Mouse (Mus musculus): ENCODE data around the gene Cpeb4. TPM values are rescaled to one million over a fixed set of nuclear protein-coding genes. Genes with fewer than 3 reads are reported as not detected.

The Cpeb4 gene
- polyA plus RNA-seq, 1 experiment from 2014 or later, result 37.6 TPM

GRCm38 (mm10) chr11:31832439-31832980 is 39.5 kb upstream of the Cpeb4 start:
- 92% methylated on average over 7 of the region's 7 CpGs for WGBS
- Histone ChIP-seq H3K36me3 (replicated peaks; ENCODE audit: control insufficient read depth, insufficient read depth) (no peaks in the 10 kb centered on the region), H3K9me3 (ENCODE audit: control insufficient read depth, low read length) (no peaks in the 10 kb centered on the region), H3K9ac (no peak overlapping the region), H3K4me2 (replicated peaks) (no peak overlapping the region), H3K4me3 (replicated peaks; ENCODE audit: low read length) (no peak overlapping the region), H3K27ac (no peak overlapping the region), H3K27me3 (ENCODE audit: control insufficient read depth, insufficient read depth, low read length) (no peaks in the 10 kb centered on the region), H3K4me1 (replicated peaks; ENCODE audit: control insufficient read depth, insufficient read depth, low read length) (peaks cover 5% of the 10 kb centered on the region)
- ATAC-seq (ENCODE audit: low FRiP score) (no peak), DNase-seq (ENCODE audit: low spot score) (no peak)

- no peak for DNase-seq (ENCODE audit: low spot score)
Observed at GRCm38 (mm10) chr11:31833506-31833905, 38.5 kb upstream of the Cpeb4 start.

GRCm38 (mm10) chr11:31835352-31835751 is 36.7 kb upstream of the Cpeb4 start:
- no peaks in the 10 kb centered on the region for H3K9me3 ChIP-seq (ENCODE audit: control insufficient read depth, low read length)
- no peak overlapping the region for H3K4me3 ChIP-seq (replicated peaks; ENCODE audit: low read length)
- H3K27me3 ChIP-seq (ENCODE audit: control insufficient read depth, insufficient read depth, low read length), result no peaks in the 10 kb centered on the region
- 90% methylated on average over 3 of the region's 3 CpGs for WGBS
- DNase-seq (ENCODE audit: low spot score) (no peak), ATAC-seq (ENCODE audit: low FRiP score) (no peak)
- no peak overlapping the region for H3K4me2 ChIP-seq (replicated peaks)
- peaks cover 21% of the 10 kb centered on the region for H3K4me1 ChIP-seq (replicated peaks; ENCODE audit: control insufficient read depth, insufficient read depth, low read length)
- no peak overlapping the region for H3K9ac ChIP-seq
- no peak overlapping the region for H3K27ac ChIP-seq
- H3K36me3 ChIP-seq (replicated peaks; ENCODE audit: control insufficient read depth, insufficient read depth), result no peaks in the 10 kb centered on the region

More at GRCm38 (mm10) chr11:31833506-31833905, 38.5 kb upstream of the Cpeb4 start:
- no peaks in the 10 kb centered on the region for H3K9me3 ChIP-seq (ENCODE audit: control insufficient read depth, low read length)
- no peaks in the 10 kb centered on the region for H3K36me3 ChIP-seq (replicated peaks; ENCODE audit: control insufficient read depth, insufficient read depth)
- H3K9ac ChIP-seq, result no peak overlapping the region
- H3K27ac ChIP-seq, result no peak overlapping the region
- ATAC-seq (ENCODE audit: low FRiP score), result no peak
- 39% methylated on average over 2 of the region's 2 CpGs for WGBS
- H3K4me1 ChIP-seq (replicated peaks; ENCODE audit: control insufficient read depth, insufficient read depth, low read length), result peaks cover 8% of the 10 kb centered on the region
- no peak overlapping the region for H3K4me3 ChIP-seq (replicated peaks; ENCODE audit: low read length)
- H3K4me2 ChIP-seq (replicated peaks), result no peak overlapping the region
- no peaks in the 10 kb centered on the region for H3K27me3 ChIP-seq (ENCODE audit: control insufficient read depth, insufficient read depth, low read length)

- H3K9ac ChIP-seq, result no peak overlapping the region
- WGBS, result 88% methylated on average over 3 of the region's 3 CpGs
- H3K27me3 ChIP-seq (ENCODE audit: control insufficient read depth, insufficient read depth, low read length), result no peaks in the 10 kb centered on the region
- no peaks in the 10 kb centered on the region for H3K36me3 ChIP-seq (replicated peaks; ENCODE audit: control insufficient read depth, insufficient read depth)
- H3K9me3 ChIP-seq (ENCODE audit: control insufficient read depth, low read length), result no peaks in the 10 kb centered on the region
- no peak overlapping the region for H3K4me3 ChIP-seq (replicated peaks; ENCODE audit: low read length)
- H3K4me1 ChIP-seq (replicated peaks; ENCODE audit: control insufficient read depth, insufficient read depth, low read length), result peaks cover 17% of the 10 kb centered on the region
- no peak overlapping the region for H3K4me2 ChIP-seq (replicated peaks)
- no peak for ATAC-seq (ENCODE audit: low FRiP score)
- no peak for DNase-seq (ENCODE audit: low spot score)
- no peak overlapping the region for H3K27ac ChIP-seq
Observed at GRCm38 (mm10) chr11:31837243-31837642, 34.8 kb upstream of the Cpeb4 start.

GRCm38 (mm10) chr11:31837753-31838152 is 34.3 kb upstream of the Cpeb4 start:
- no peak for DNase-seq (ENCODE audit: low spot score)
- H3K27me3 ChIP-seq (ENCODE audit: control insufficient read depth, insufficient read depth, low read length), result no peaks in the 10 kb centered on the region

GRCm38 (mm10) chr11:31838442-31839083 is 33.4 kb upstream of the Cpeb4 start:
- DNase-seq (ENCODE audit: low spot score), result peak; percentile 73
- peak; percentile 91 for ATAC-seq (ENCODE audit: low FRiP score)
- Histone ChIP-seq H3K27me3 (ENCODE audit: control insufficient read depth, insufficient read depth, low read length) (no peaks in the 10 kb centered on the region), H3K27ac (peak overlapping the region; percentile 60), H3K4me2 (replicated peaks) (no peak overlapping the region), H3K4me3 (replicated peaks; ENCODE audit: low read length) (no peak overlapping the region), H3K4me1 (replicated peaks; ENCODE audit: control insufficient read depth, insufficient read depth, low read length) (peaks cover 18% of the 10 kb centered on the region), H3K9ac (no peak overlapping the region), H3K9me3 (ENCODE audit: control insufficient read depth, low read length) (no peaks in the 10 kb centered on the region), H3K36me3 (replicated peaks; ENCODE audit: control insufficient read depth, insufficient read depth) (no peaks in the 10 kb centered on the region)
- 31% methylated on average over 7 of the region's 7 CpGs for WGBS

More at GRCm38 (mm10) chr11:31837753-31838152, 34.3 kb upstream of the Cpeb4 start:
- Histone ChIP-seq H3K4me3 (replicated peaks; ENCODE audit: low read length) (no peak overlapping the region), H3K9ac (no peak overlapping the region), H3K27ac (no peak overlapping the region), H3K4me1 (replicated peaks; ENCODE audit: control insufficient read depth, insufficient read depth, low read length) (peaks cover 17% of the 10 kb centered on the region), H3K9me3 (ENCODE audit: control insufficient read depth, low read length) (no peaks in the 10 kb centered on the region), H3K4me2 (replicated peaks) (no peak overlapping the region), H3K36me3 (replicated peaks; ENCODE audit: control insufficient read depth, insufficient read depth) (no peaks in the 10 kb centered on the region)
- ATAC-seq (ENCODE audit: low FRiP score), result no peak
- 87% methylated on average over 4 of the region's 4 CpGs for WGBS

GRCm38 (mm10) chr11:31839084-31839460 is 32.9 kb upstream of the Cpeb4 start:
- H3K27ac ChIP-seq, result peak overlapping the region; percentile 60
- DNase-seq (ENCODE audit: low spot score) (no peak), ATAC-seq (ENCODE audit: low FRiP score) (0 out of 2 replicates have a peak, but pooled peaks have one; percentile 5)
- no peak overlapping the region for H3K4me3 ChIP-seq (replicated peaks; ENCODE audit: low read length)
- 14% methylated on average over 6 of the region's 6 CpGs for WGBS
- no peak overlapping the region for H3K4me2 ChIP-seq (replicated peaks)
- H3K4me1 ChIP-seq (replicated peaks; ENCODE audit: control insufficient read depth, insufficient read depth, low read length), result peaks cover 22% of the 10 kb centered on the region
- H3K36me3 ChIP-seq (replicated peaks; ENCODE audit: control insufficient read depth, insufficient read depth), result no peaks in the 10 kb centered on the region
- no peaks in the 10 kb centered on the region for H3K27me3 ChIP-seq (ENCODE audit: control insufficient read depth, insufficient read depth, low read length)
- H3K9ac ChIP-seq, result no peak overlapping the region
- no peaks in the 10 kb centered on the region for H3K9me3 ChIP-seq (ENCODE audit: control insufficient read depth, low read length)

GRCm38 (mm10) chr11:31842171-31842959 is 29.6 kb upstream of the Cpeb4 start:
- Histone ChIP-seq H3K4me3 (replicated peaks; ENCODE audit: low read length) (no peak overlapping the region), H3K27me3 (ENCODE audit: control insufficient read depth, insufficient read depth, low read length) (no peaks in the 10 kb centered on the region), H3K9ac (no peak overlapping the region), H3K9me3 (ENCODE audit: control insufficient read depth, low read length) (no peaks in the 10 kb centered on the region), H3K4me2 (replicated peaks) (no peak overlapping the region), H3K27ac (no peak overlapping the region), H3K36me3 (replicated peaks; ENCODE audit: control insufficient read depth, insufficient read depth) (no peaks in the 10 kb centered on the region), H3K4me1 (replicated peaks; ENCODE audit: control insufficient read depth, insufficient read depth, low read length) (peaks cover 34% of the 10 kb centered on the region)
- WGBS, result 73% methylated on average over 5 of the region's 5 CpGs
- DNase-seq (ENCODE audit: low spot score), result no peak
- no peak for ATAC-seq (ENCODE audit: low FRiP score)

- ATAC-seq (ENCODE audit: low FRiP score) (no peak), DNase-seq (ENCODE audit: low spot score) (no peak)
- H3K9me3 ChIP-seq (ENCODE audit: control insufficient read depth, low read length), result no peaks in the 10 kb centered on the region
- H3K27ac ChIP-seq, result 0 out of 2 replicates have a peak overlapping the region, but pooled peaks have one; percentile 11
- H3K4me1 ChIP-seq (replicated peaks; ENCODE audit: control insufficient read depth, insufficient read depth, low read length), result peaks cover 34% of the 10 kb centered on the region
- H3K4me3 ChIP-seq (replicated peaks; ENCODE audit: low read length), result no peak overlapping the region
- no peak overlapping the region for H3K9ac ChIP-seq
- no peaks in the 10 kb centered on the region for H3K27me3 ChIP-seq (ENCODE audit: control insufficient read depth, insufficient read depth, low read length)
- WGBS, result 91% methylated on average over 7 of the region's 7 CpGs
- H3K4me2 ChIP-seq (replicated peaks), result no peak overlapping the region
- H3K36me3 ChIP-seq (replicated peaks; ENCODE audit: control insufficient read depth, insufficient read depth), result no peaks in the 10 kb centered on the region
Observed at GRCm38 (mm10) chr11:31843177-31843833, 28.7 kb upstream of the Cpeb4 start.

All from hindbrain, embryonic 14.5 days (tissue).